Mouse (Mus musculus): ENCODE data around the gene D5Ertd579e. TPM values are rescaled to one million over a fixed set of nuclear protein-coding genes. Genes with fewer than 3 reads are reported as not detected.

The D5Ertd579e gene
- total RNA-seq, 2 experiments from 2014 or later: 88.3 to 89.1 TPM

- DNase-seq: no peak
Observed at GRCm38 (mm10) chr5:36553886-36554285, 141.9 kb downstream of the D5Ertd579e start.

DNA sequence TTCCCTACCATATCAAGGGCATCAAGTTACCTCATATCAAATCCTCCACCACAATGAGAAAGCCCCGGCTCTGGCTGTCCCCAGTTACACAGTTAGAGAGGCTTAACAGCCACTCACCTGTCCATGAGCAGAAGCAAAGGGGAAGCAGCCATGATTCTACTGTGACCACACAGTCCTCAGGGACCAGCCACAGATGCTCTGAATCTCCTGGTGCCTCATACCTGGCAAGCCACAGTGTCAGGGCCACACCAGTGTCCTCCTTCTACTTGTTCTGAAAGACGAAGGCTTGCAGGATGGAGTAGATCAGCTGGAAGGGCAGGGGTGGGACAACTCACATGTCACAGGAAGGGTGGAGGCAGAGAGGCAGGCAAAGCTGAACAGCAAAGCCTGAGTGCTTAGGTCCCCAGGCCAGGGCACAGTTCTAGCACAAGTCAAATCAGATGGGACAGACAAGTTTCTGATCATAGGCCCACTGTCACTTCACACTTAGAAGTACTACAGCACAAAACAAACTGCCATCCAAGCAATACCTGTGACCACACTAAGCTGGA is 142.7 kb downstream of the D5Ertd579e start:
- no peak for DNase-seq
- intact Hi-C loops (cut with DNase I): no loop called here

More at GRCm38 (mm10) chr5:36553886-36554285, 141.9 kb downstream of the D5Ertd579e start:
- intact Hi-C loops (cut with DNase I): no loop called here

DNA sequence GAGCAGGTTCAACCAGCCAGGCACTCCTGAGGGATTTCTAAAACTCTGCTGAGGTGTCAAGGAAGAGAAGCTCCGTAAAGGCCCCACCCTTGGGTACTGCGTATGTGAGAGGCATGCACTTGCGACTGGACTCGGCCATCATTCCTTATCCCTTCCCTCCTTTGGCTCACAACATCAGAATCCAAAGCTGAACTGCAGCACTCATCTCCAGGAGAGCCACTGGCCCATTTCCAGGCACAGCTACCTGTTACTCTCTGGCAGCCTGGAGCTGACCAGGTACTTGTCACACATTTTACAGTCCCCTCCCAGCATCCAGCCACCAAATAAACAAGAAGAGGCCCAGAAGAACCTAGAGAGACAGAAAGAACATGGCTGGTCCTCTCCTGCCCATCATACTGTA is 143.4 kb downstream of the D5Ertd579e start:
- no peak for DNase-seq
- intact Hi-C loops (cut with DNase I): no loop called here

Other genes starting within 250 kb of the D5Ertd579e start
- 10 to 100 TPM; 55.2 to 58.4 TPM for gene Grpel1, start 231.0 kb downstream of the D5Ertd579e start, total RNA-seq (2021)
- gene Tada2b, start 211.7 kb downstream of the D5Ertd579e start, total RNA-seq (2021): 10 to 100 TPM; 15.7 to 16.0 TPM
- under 1 TPM; 0.29 to 0.31 TPM for gene Ccdc96, start 211.4 kb downstream of the D5Ertd579e start, total RNA-seq (2021)
- gene Tbc1d14, start 102.7 kb downstream of the D5Ertd579e start, total RNA-seq (2021): 10 to 100 TPM; 14.5 to 17.0 TPM
- gene Bloc1s4, start 52.6 kb upstream of the D5Ertd579e start, total RNA-seq (2021): 10 to 100 TPM; 11.9 to 12.2 TPM
- gene Mrfap1, start 100.7 kb upstream of the D5Ertd579e start, total RNA-seq (2021): 100 to 1,000 TPM; 270 to 275 TPM
- gene Man2b2, start 134.6 kb upstream of the D5Ertd579e start, total RNA-seq (2021): 10 to 100 TPM; 12.9 to 14.4 TPM
- gene Ppp2r2c, start 172.5 kb upstream of the D5Ertd579e start, total RNA-seq (2021): under 1 TPM; 0.10 to 0.12 TPM